Mouse (Mus musculus) neural tube, embryonic 11.5 days (tissue): ENCODE measurements around the gene Ppp2r5d. TPM values are rescaled to one million over a fixed set of nuclear protein-coding genes. Genes with fewer than 3 reads are reported as not detected.

ENCODE experiments used
- ATAC-seq: fragments of 200-750 bp; cut with Nextera tagmentation; 2 replicates; pipeline ENCODE4 v1.8.0; 2017; ENCODE audit warnings: moderate number of reproducible peaks, mild to moderate bottlenecking, moderate TSS enrichment, moderate library complexity; ENCODE audit not compliant: insufficient read depth, low FRiP score, low TSS enrichment
- DNase-seq: peaks from one replicate; pipeline ENCODE4 v3.0.0-alpha.2; 2015; ENCODE audit warnings: low spot score
- H3K27ac ChIP-seq: fragments of 300-500 bp; sonication (generic); 2 replicates; pipeline ENCODE4 v1.5.1; 2014; ENCODE audit warnings: low read depth, mild to moderate bottlenecking, low read length
- H3K27me3 ChIP-seq: fragments of 300-500 bp; sonication (generic); 2 replicates; pipeline ENCODE4 v1.6.1; 2014; ENCODE audit warnings: mild to moderate bottlenecking, low read length, mixed read lengths; ENCODE audit not compliant: control insufficient read depth, insufficient read depth
- H3K36me3 ChIP-seq: fragments of 300-500 bp; sonication (generic); 2 replicates; pipeline ENCODE4 v1.6.1; 2014; ENCODE audit warnings: mild to moderate bottlenecking, low read length, moderate library complexity, mixed read lengths; ENCODE audit not compliant: control insufficient read depth, insufficient read depth
- H3K4me1 ChIP-seq: fragments of 300-500 bp; sonication (generic); 2 replicates; pipeline ENCODE4 v1.6.1; 2014; ENCODE audit warnings: low read length, mixed read lengths; ENCODE audit not compliant: control insufficient read depth, insufficient read depth
- H3K4me2 ChIP-seq: fragments of 300-500 bp; sonication (generic); 2 replicates; pipeline ENCODE4 v1.6.1; 2014; ENCODE audit warnings: low read depth, mild to moderate bottlenecking, moderate library complexity
- H3K4me3 ChIP-seq: fragments of 300-500 bp; sonication (generic); 2 replicates; pipeline ENCODE4 v1.5.1; 2014; ENCODE audit warnings: low read depth, low read length
- H3K9ac ChIP-seq: fragments of 300-500 bp; sonication (generic); 2 replicates; pipeline ENCODE4 v1.6.1; 2014; ENCODE audit warnings: mild to moderate bottlenecking, low read length
- H3K9me3 ChIP-seq: fragments of 300-500 bp; sonication (generic); 2 replicates; pipeline ENCODE4 v1.6.1; 2016; ENCODE audit warnings: low read length; ENCODE audit not compliant: control insufficient read depth
- WGBS: fragments of 180-500 bp; shearing (Covaris S2); extraction: QIAGEN DNeasy Blood & Tissue Kit; methylation state at CpG from one replicate; pipeline ENCODE4 v1.1.7; 2014; 5-methylcytosine and 5-hydroxymethylcytosine counted together
- polyA plus RNA-seq: library from polyadenylated mRNA; unstranded; fragments of >200 nt; fragmentation: Nextera tagmentation; extraction: Ambion mirVana; gene quantifications from 2 replicates; pipeline ENCODE4 v1.2.1, GENCODE M21; 2014

Ppp2r5d gene
- polyA plus RNA-seq, 1 experiment from 2014 or later, result 124 TPM

GRCm38 (mm10) chr17:46742986-46743385 lies 38.1 kb upstream of the Ppp2r5d start:
- H3K27ac ChIP-seq, result no peak overlapping the region
- no peaks in the 10 kb centered on the region for H3K27me3 ChIP-seq
- no peak overlapping the region for H3K4me2 ChIP-seq
- H3K9me3 ChIP-seq, result no peaks in the 10 kb centered on the region
- no peaks in the 10 kb centered on the region for H3K4me1 ChIP-seq
- ATAC-seq, result no peak
- WGBS, result 90% methylated on average over 9 of the region's 9 CpGs
- no peak for DNase-seq
- no peak overlapping the region for H3K9ac ChIP-seq
- H3K36me3 ChIP-seq, result peaks cover 4% of the 10 kb centered on the region
- no peak overlapping the region for H3K4me3 ChIP-seq

GRCm38 (mm10) chr17:46741305-46741704 lies 36.4 kb upstream of the Ppp2r5d start:
- 96% methylated on average over 6 of the region's 6 CpGs for WGBS
- no peak overlapping the region for H3K27ac ChIP-seq
- ATAC-seq (no peak), DNase-seq (no peak)
- no peaks in the 10 kb centered on the region for H3K9me3 ChIP-seq
- H3K36me3 ChIP-seq, result no peaks in the 10 kb centered on the region
- no peaks in the 10 kb centered on the region for H3K27me3 ChIP-seq
- H3K4me3 ChIP-seq, result no peak overlapping the region
- H3K9ac ChIP-seq, result no peak overlapping the region
- H3K4me2 ChIP-seq, result no peak overlapping the region
- no peaks in the 10 kb centered on the region for H3K4me1 ChIP-seq

- DNase-seq, result no peak
- 63% methylated on average over 9 of the region's 10 CpGs for WGBS
- no peak for ATAC-seq
Observed at GRCm38 (mm10) chr17:46736160-46736559, 31.2 kb upstream of the Ppp2r5d start.

GRCm38 (mm10) chr17:46735287-46735686 lies 30.4 kb upstream of the Ppp2r5d start:
- no peaks in the 10 kb centered on the region for H3K27me3 ChIP-seq
- no peak overlapping the region for H3K4me3 ChIP-seq
- DNase-seq (no peak), ATAC-seq (no peak)
- H3K27ac ChIP-seq, result no peak overlapping the region
- no peaks in the 10 kb centered on the region for H3K4me1 ChIP-seq
- no peaks in the 10 kb centered on the region for H3K9me3 ChIP-seq
- no peak overlapping the region for H3K4me2 ChIP-seq
- H3K9ac ChIP-seq, result no peak overlapping the region
- 86% methylated on average over 7 of the region's 7 CpGs for WGBS
- H3K36me3 ChIP-seq, result no peaks in the 10 kb centered on the region

More at GRCm38 (mm10) chr17:46736160-46736559, 31.2 kb upstream of the Ppp2r5d start:
- no peak overlapping the region for H3K4me2 ChIP-seq
- no peaks in the 10 kb centered on the region for H3K4me1 ChIP-seq
- H3K36me3 ChIP-seq, result no peaks in the 10 kb centered on the region
- H3K9me3 ChIP-seq, result no peaks in the 10 kb centered on the region
- H3K4me3 ChIP-seq, result no peak overlapping the region
- no peaks in the 10 kb centered on the region for H3K27me3 ChIP-seq
- H3K27ac ChIP-seq, result no peak overlapping the region
- no peak overlapping the region for H3K9ac ChIP-seq

GRCm38 (mm10) chr17:46734055-46734454 lies 29.1 kb upstream of the Ppp2r5d start:
- Histone ChIP-seq H3K9me3 (no peaks in the 10 kb centered on the region), H3K9ac (no peak overlapping the region), H3K4me2 (no peak overlapping the region), H3K27ac (no peak overlapping the region), H3K4me1 (no peaks in the 10 kb centered on the region), H3K36me3 (no peaks in the 10 kb centered on the region), H3K27me3 (peaks cover 5% of the 10 kb centered on the region; the same call in 1 of the 2 replicates), H3K4me3 (no peak overlapping the region)
- ATAC-seq (no peak), DNase-seq (no peak)
- WGBS, result 94% methylated on average over 3 of the region's 3 CpGs

GRCm38 (mm10) chr17:46728904-46729318 lies 24.0 kb upstream of the Ppp2r5d start, which contains the start of gene Gnmt:
TSS of gene Gnmt (minus strand) at chr17:46729168.
- H3K4me2 ChIP-seq, result no peak within 1 kb of the TSS; the same call in 1 of the 2 replicates
- peaks cover 6% of the 10 kb centered on the region; the same call in 1 of the 2 replicates for H3K27me3 ChIP-seq
- DNase-seq (no peak), ATAC-seq (no peak)
- WGBS, result 18% methylated on average over 24 of the region's 24 CpGs
- peak within 1 kb of the TSS; percentile 32; the same call in 1 of the 2 replicates for H3K9ac ChIP-seq
- H3K36me3 ChIP-seq, result no peaks in the 10 kb centered on the region; the same call in 1 of the 2 replicates
- H3K4me3 ChIP-seq, result no peak within 1 kb of the TSS
- H3K4me1 ChIP-seq, result no peaks in the 10 kb centered on the region
- no peaks in the 10 kb centered on the region for H3K9me3 ChIP-seq
- H3K27ac ChIP-seq, result no peak within 1 kb of the TSS

- no peak for ATAC-seq
- no peak overlapping the region for H3K4me3 ChIP-seq
- 41% methylated on average over 11 of the region's 11 CpGs for WGBS
- H3K36me3 ChIP-seq, result no peaks in the 10 kb centered on the region; the same call in 1 of the 2 replicates
- DNase-seq, result no peak
- no peaks in the 10 kb centered on the region for H3K9me3 ChIP-seq
- peaks cover 6% of the 10 kb centered on the region; the same call in 1 of the 2 replicates for H3K27me3 ChIP-seq
- H3K4me1 ChIP-seq, result no peaks in the 10 kb centered on the region
- H3K27ac ChIP-seq, result no peak overlapping the region
- peak overlapping the region; percentile 32; the same call in 1 of the 2 replicates for H3K9ac ChIP-seq
- H3K4me2 ChIP-seq, result no peak overlapping the region
Observed at GRCm38 (mm10) chr17:46728496-46728895, 23.6 kb upstream of the Ppp2r5d start.

- Histone ChIP-seq H3K4me3 (no peak overlapping the region), H3K27ac (no peak overlapping the region), H3K36me3 (peaks cover 2% of the 10 kb centered on the region; the same call in 1 of the 2 replicates), H3K4me2 (no peak overlapping the region), H3K9me3 (no peaks in the 10 kb centered on the region), H3K4me1 (no peaks in the 10 kb centered on the region), H3K27me3 (peaks cover 6% of the 10 kb centered on the region; the same call in 1 of the 2 replicates), H3K9ac (no peak overlapping the region)
- DNase-seq (peak; percentile 29), ATAC-seq (no peak)
- 43% methylated on average over 6 of the region's 6 CpGs for WGBS
Observed at GRCm38 (mm10) chr17:46728021-46728420, 23.1 kb upstream of the Ppp2r5d start.

- ATAC-seq (no peak), DNase-seq (no peak)
- H3K4me2 ChIP-seq, result no peak overlapping the region
- H3K27me3 ChIP-seq, result peaks cover 6% of the 10 kb centered on the region; the same call in 1 of the 2 replicates
- no peak overlapping the region for H3K9ac ChIP-seq
- H3K27ac ChIP-seq, result no peak overlapping the region
- no peaks in the 10 kb centered on the region for H3K4me1 ChIP-seq
- no peaks in the 10 kb centered on the region for H3K9me3 ChIP-seq
- WGBS, result 87% methylated on average over 11 of the region's 11 CpGs
- peaks cover 2% of the 10 kb centered on the region; the same call in 1 of the 2 replicates for H3K36me3 ChIP-seq
- H3K4me3 ChIP-seq, result no peak overlapping the region
Observed at GRCm38 (mm10) chr17:46727271-46727670, 22.4 kb upstream of the Ppp2r5d start.
